Comparison of ENCODE assay signal across 8 mouse cellular contexts in the genomic region with DNA sequence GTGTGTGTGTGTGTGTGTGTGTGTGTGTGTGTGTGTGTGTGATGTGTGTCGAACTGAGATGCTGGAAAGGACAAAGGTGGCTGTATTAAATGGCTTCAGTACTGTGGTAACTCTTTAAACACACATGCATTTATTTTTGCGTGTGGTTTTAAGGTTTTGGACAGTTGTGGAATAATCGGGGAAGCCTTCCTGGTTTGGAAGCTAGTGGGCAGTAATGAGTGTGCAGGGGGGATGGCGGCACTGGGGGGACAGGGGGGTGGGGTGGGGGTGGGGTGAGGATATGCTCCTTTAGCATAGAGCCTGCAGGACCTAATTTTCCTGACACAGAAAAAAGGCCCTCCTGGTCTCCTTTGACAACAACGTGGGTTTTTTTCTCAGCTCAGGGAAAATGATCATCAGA. TPM values are rescaled to one million over a fixed set of nuclear protein-coding genes. Genes with fewer than 3 reads are reported as not detected.
DNase-seq lines count a peak whose midpoint lies in the region; ATAC-seq and TF ChIP-seq lines count a peak whose summit lies in the region.

No protein-coding gene starts in this region.

- H3K4me2 ChIP-seq in intestine, postnatal 0 days (replicated peaks; ENCODE audit: low read depth) = peak overlapping the region; percentile 86
- H3K4me2 ChIP-seq in neural tube, embryonic 15.5 days = peak overlapping the region; percentile 94

- no peak for ATAC-seq in intestine, postnatal 0 days
- ATAC-seq in neural tube, embryonic 15.5 days (ENCODE audit: low FRiP score) = no peak

- DNase-seq in liver, adult 2 months (ENCODE audit: extremely low read depth, low read depth, low spot score) = no peak
- no peak for DNase-seq in liver
- DNase-seq in gastrocnemius, adult 8-10 months (ENCODE audit: low spot score in 2 of 2) = no peak
- no peak for DNase-seq in cerebellum, adult 8-10 months
- DNase-seq in cerebellum, adult 18-20 months = no peak

- no peaks in the 10 kb centered on the region for H3K9me3 ChIP-seq in intestine, postnatal 0 days (ENCODE audit: control insufficient read depth)
- H3K9me3 ChIP-seq in neural tube, embryonic 15.5 days (replicated peaks) = no peaks in the 10 kb centered on the region

- H3K4me3 ChIP-seq in liver, adult 2 months (ENCODE audit: insufficient read depth, low read depth, low read length) = peak overlapping the region; percentile 80; the same call in 1 of the 2 replicates
- peak overlapping the region; percentile 77 for H3K4me3 ChIP-seq in embryonic fibroblast, embryonic 13.5 days (ENCODE audit: insufficient read depth, low read length)
- peak overlapping the region; percentile 89 for H3K4me3 ChIP-seq in intestine, postnatal 0 days (ENCODE audit: low read depth, low read length)
- H3K4me3 ChIP-seq in neural tube, embryonic 15.5 days (replicated peaks) = peak overlapping the region; percentile 93

- peak overlapping the region; percentile 44; the same call in 1 of the 2 replicates for H3K9ac ChIP-seq in liver, adult 2 months (ENCODE audit: low read depth, low read length)
- 0 out of 2 replicates have a peak overlapping the region, but pooled peaks have one; percentile 78 for H3K9ac ChIP-seq in intestine, postnatal 0 days (ENCODE audit: low read depth, low read length)
- H3K9ac ChIP-seq in neural tube, embryonic 15.5 days (replicated peaks) = peak overlapping the region; percentile 83

- no peak overlapping the region for H3K27ac ChIP-seq in liver, adult 2 months (replicated peaks; ENCODE audit: insufficient read depth, low read depth, low read length)
- H3K27ac ChIP-seq in embryonic fibroblast, embryonic 13.5 days (ENCODE audit: insufficient read depth, low read length) = no peak overlapping the region
- no peak overlapping the region for H3K27ac ChIP-seq in intestine, postnatal 0 days (ENCODE audit: low read depth, low read length)
- peak overlapping the region; percentile 94 for H3K27ac ChIP-seq in neural tube, embryonic 15.5 days (replicated peaks)

- TF ChIP-seq CTCF in liver, adult 2 months (IDR thresholded peaks at IDR 0.05; ENCODE audit: low read depth, low read length) = no peak
- no peak for TF ChIP-seq CTCF in embryonic fibroblast, embryonic 13.5 days (IDR thresholded peaks at IDR 0.05; ENCODE audit: borderline replicate concordance, insufficient read depth, low read length)
- TF ChIP-seq CTCF in intestine, postnatal 0 days (IDR thresholded peaks at IDR 0.05; ENCODE audit: low read depth) = peak; percentile 49

- no peaks in the 10 kb centered on the region for H3K27me3 ChIP-seq in liver, adult 2 months (ENCODE audit: control insufficient read depth, insufficient read depth, low read length)
- no peaks in the 10 kb centered on the region for H3K27me3 ChIP-seq in intestine, postnatal 0 days (replicated peaks; ENCODE audit: control insufficient read depth, insufficient read depth, low read length)
- no peaks in the 10 kb centered on the region for H3K27me3 ChIP-seq in neural tube, embryonic 15.5 days (replicated peaks)

- H3K79me2 ChIP-seq in liver, adult 2 months (ENCODE audit: control insufficient read depth, insufficient read depth, low read length) = peaks cover 30% of the 10 kb centered on the region; the same call in 1 of the 2 replicates

- TF ChIP-seq POLR2A in liver, adult 2 months (IDR thresholded peaks at IDR 0.05; ENCODE audit: extremely low read depth, insufficient read depth, low read length) = no peak
- TF ChIP-seq POLR2A in embryonic fibroblast, embryonic 13.5 days (IDR thresholded peaks at IDR 0.05; ENCODE audit: low read depth, low read length) = no peak

- 38% methylated on average over 5 of the region's 5 CpGs for WGBS in liver, adult 2 months
- 18% methylated on average over 5 of the region's 5 CpGs for WGBS in intestine, postnatal 0 days
- WGBS in neural tube, embryonic 15.5 days = 4% methylated on average over 5 of the region's 5 CpGs

- H3K4me1 ChIP-seq in liver, adult 2 months (ENCODE audit: control insufficient read depth, insufficient read depth, low read length) = peaks cover 16% of the 10 kb centered on the region
- H3K4me1 ChIP-seq in embryonic fibroblast, embryonic 13.5 days (ENCODE audit: control insufficient read depth, insufficient read depth, low read length) = peaks cover 19% of the 10 kb centered on the region
- H3K4me1 ChIP-seq in intestine, postnatal 0 days (replicated peaks; ENCODE audit: control insufficient read depth, insufficient read depth, low read length) = peaks cover 8% of the 10 kb centered on the region; the same call in 1 of the 2 replicates
- peaks cover 55% of the 10 kb centered on the region for H3K4me1 ChIP-seq in neural tube, embryonic 15.5 days

- H3K36me3 ChIP-seq in liver, adult 2 months (ENCODE audit: control insufficient read depth, insufficient read depth, low read length) = no peaks in the 10 kb centered on the region
- no peaks in the 10 kb centered on the region for H3K36me3 ChIP-seq in intestine, postnatal 0 days (ENCODE audit: control insufficient read depth, insufficient read depth)
- H3K36me3 ChIP-seq in neural tube, embryonic 15.5 days = no peaks in the 10 kb centered on the region

RNA-seq across cellular contexts. Expression of a gene that starts 2.2 kb away (rescaled TPM):
- 9.0 and 11.7 TPM in 2 replicates for total RNA-seq in liver, adult 2 months (2014; rRNA removed)
- 5.6 and 6.5 TPM in 2 replicates for polyA plus RNA-seq in liver, adult 2 months (2012; rRNA removed)
- polyA plus RNA-seq in embryonic fibroblast, embryonic 13.5 days (2011; ENCODE audit: insufficient read length, low read depth, missing spikeins) = 55.2 and 102 TPM in 2 replicates
- 7.7 and 9.0 TPM in 2 replicates for polyA plus RNA-seq in intestine, postnatal 0 days (2015; fragmentation: Nextera tagmentation; extraction: Ambion mirVana)
- polyA plus RNA-seq in neural tube, embryonic 15.5 days (2015; fragmentation: Nextera tagmentation; extraction: Ambion mirVana) = 15.8 and 17.4 TPM in 2 replicates
- total RNA-seq in gastrocnemius, adult 8-10 months (2022) = 10 to 100 TPM; 57.1 to 90.0 (median 73.6) TPM
